Mouse (Mus musculus): ENCODE measurements around the gene Sart1.
"Not testable (repeated sequence)": the region's sequence is repeated elsewhere in the genome, so short reads cannot be mapped to it uniquely, and the experiment has no call there.

The Sart1 gene

GRCm38 (mm10) chr19:5370932-5371331, 17.6 kb downstream of the Sart1 start:
- no peak for DNase-seq (ENCODE audit: low read depth, low spot score)

- peak; percentile 65 for DNase-seq (ENCODE audit: low read depth, low spot score)
Observed at GRCm38 (mm10) chr19:5367455-5367854, 21.0 kb downstream of the Sart1 start.

- no peak for DNase-seq (ENCODE audit: low read depth, low spot score)
Observed at GRCm38 (mm10) chr19:5367053-5367359, 21.5 kb downstream of the Sart1 start, which contains the start of gene Banf1. TSS of gene Banf1 (minus strand) at chr19:5367168.

- DNase-seq (ENCODE audit: low read depth, low spot score): peak; percentile 96
Observed at GRCm38 (mm10) chr19:5366175-5367052, 22.1 kb downstream of the Sart1 start, which contains the start of gene Eif1ad. TSS of gene Eif1ad (plus strand) at chr19:5366741.

- peak; percentile 54 for DNase-seq (ENCODE audit: low read depth, low spot score)
Observed at GRCm38 (mm10) chr19:5365751-5366150, 22.8 kb downstream of the Sart1 start.

- peak; percentile 21 for DNase-seq (ENCODE audit: low read depth, low spot score)
Observed at GRCm38 (mm10) chr19:5364124-5364523, 24.4 kb downstream of the Sart1 start.

GRCm38 (mm10) chr19:5362186-5362585, 26.3 kb downstream of the Sart1 start:
- no peak for DNase-seq (ENCODE audit: low read depth, low spot score)

- no peak for DNase-seq (ENCODE audit: low read depth, low spot score)
Observed at GRCm38 (mm10) chr19:5356080-5356479, 32.4 kb downstream of the Sart1 start.

GRCm38 (mm10) chr19:5353609-5354008, 34.9 kb downstream of the Sart1 start:
- no peak for DNase-seq (ENCODE audit: low read depth, low spot score)

- DNase-seq (ENCODE audit: low read depth, low spot score): not testable (repeated sequence)
Observed at GRCm38 (mm10) chr19:5349502-5349873, 39.0 kb downstream of the Sart1 start, which contains the start of gene Cst6. TSS of gene Cst6 (minus strand) at chr19:5349574.

- peak; percentile 69 for DNase-seq (ENCODE audit: low read depth, low spot score)
Observed at GRCm38 (mm10) chr19:5348526-5349501, 39.7 kb downstream of the Sart1 start.

GRCm38 (mm10) chr19:5348064-5348463, 40.4 kb downstream of the Sart1 start:
- DNase-seq (ENCODE audit: low read depth, low spot score): no peak

- DNase-seq (ENCODE audit: low read depth, low spot score): no peak
Observed at GRCm38 (mm10) chr19:5345297-5346131, 43.0 kb downstream of the Sart1 start.

- DNase-seq (ENCODE audit: low read depth, low spot score): no peak
Observed at GRCm38 (mm10) chr19:5341360-5341759, 47.1 kb downstream of the Sart1 start.

- peak; percentile 87 for DNase-seq (ENCODE audit: low read depth, low spot score)
Observed at GRCm38 (mm10) chr19:5337975-5338374, 50.5 kb downstream of the Sart1 start.

GRCm38 (mm10) chr19:5335441-5335840, 53.1 kb downstream of the Sart1 start, which contains the start of gene Catsper1:
TSS of gene Catsper1 (plus strand) at chr19:5335741.
- DNase-seq (ENCODE audit: low read depth, low spot score): no peak

- DNase-seq (ENCODE audit: low read depth, low spot score): no peak
Observed at GRCm38 (mm10) chr19:5334741-5335140, 53.8 kb downstream of the Sart1 start.

- no peak for DNase-seq (ENCODE audit: low read depth, low spot score)
Observed at GRCm38 (mm10) chr19:5327970-5328369, 60.5 kb downstream of the Sart1 start.

Data from CD4-positive, CD25-positive, alpha-beta regulatory T cell, adult 2 months (primary cell).